Mouse (Mus musculus): Measurements from ENCODE around the gene Zbtb18. TPM values are rescaled to one million over a fixed set of nuclear protein-coding genes. Genes with fewer than 3 reads are reported as not detected.
"Not testable (repeated sequence)": the region's sequence is repeated elsewhere in the genome, so short reads cannot be mapped to it uniquely, and the experiment has no call there.

Gene Zbtb18
- total RNA-seq, 4 experiments from 2014 or later = 53.3 to 57.6 (median 54.3) TPM

GRCm38 (mm10) chr1:177447541-177448111, 5.5 kb downstream of the Zbtb18 start:
- no peak for DNase-seq (ENCODE audit: low spot score)

- no peak for DNase-seq (ENCODE audit: low spot score)
Measured at GRCm38 (mm10) chr1:177448121-177448561, 6.0 kb downstream of the Zbtb18 start.

GRCm38 (mm10) chr1:177448921-177449320, 6.8 kb downstream of the Zbtb18 start:
- DNase-seq (ENCODE audit: low spot score) = no peak

GRCm38 (mm10) chr1:177449857-177450256, 7.7 kb downstream of the Zbtb18 start:
- not testable (repeated sequence) for DNase-seq (ENCODE audit: low spot score)

GRCm38 (mm10) chr1:177451041-177451440, 8.9 kb downstream of the Zbtb18 start:
- DNase-seq (ENCODE audit: low spot score) = no peak

GRCm38 (mm10) chr1:177451991-177452431, 9.9 kb downstream of the Zbtb18 start:
- no peak for DNase-seq (ENCODE audit: low spot score)

- DNase-seq (ENCODE audit: low spot score) = no peak
Measured at GRCm38 (mm10) chr1:177452987-177453386, 10.8 kb downstream of the Zbtb18 start.

- DNase-seq (ENCODE audit: low spot score) = no peak
Measured at GRCm38 (mm10) chr1:177453806-177454205, 11.7 kb downstream of the Zbtb18 start.

- DNase-seq (ENCODE audit: low spot score) = no peak
Measured at GRCm38 (mm10) chr1:177454492-177454891, 12.3 kb downstream of the Zbtb18 start.

- no peak for DNase-seq (ENCODE audit: low spot score)
Measured at GRCm38 (mm10) chr1:177455466-177455865, 13.3 kb downstream of the Zbtb18 start.

- DNase-seq (ENCODE audit: low spot score) = no peak
Measured at GRCm38 (mm10) chr1:177456208-177456607, 14.1 kb downstream of the Zbtb18 start.

- no peak for DNase-seq (ENCODE audit: low spot score)
Measured at GRCm38 (mm10) chr1:177456772-177457171, 14.6 kb downstream of the Zbtb18 start.

- DNase-seq (ENCODE audit: low spot score) = no peak
Measured at GRCm38 (mm10) chr1:177457981-177458380, 15.8 kb downstream of the Zbtb18 start.

- DNase-seq (ENCODE audit: low spot score) = no peak
Measured at GRCm38 (mm10) chr1:177458456-177459389, 16.6 kb downstream of the Zbtb18 start.

GRCm38 (mm10) chr1:177459536-177459935, 17.4 kb downstream of the Zbtb18 start:
- DNase-seq (ENCODE audit: low spot score) = no peak

- DNase-seq (ENCODE audit: low spot score) = no peak
Measured at GRCm38 (mm10) chr1:177467150-177467549, 25.0 kb downstream of the Zbtb18 start.

GRCm38 (mm10) chr1:177468436-177468835, 26.3 kb downstream of the Zbtb18 start:
- no peak for DNase-seq (ENCODE audit: low spot score)

GRCm38 (mm10) chr1:177470091-177470490, 27.9 kb downstream of the Zbtb18 start:
- peak; percentile 57 for DNase-seq (ENCODE audit: low spot score)

- no peak for DNase-seq (ENCODE audit: low spot score)
Measured at GRCm38 (mm10) chr1:177470951-177471350, 28.8 kb downstream of the Zbtb18 start.

GRCm38 (mm10) chr1:177475542-177476197, 33.5 kb downstream of the Zbtb18 start:
- DNase-seq (ENCODE audit: low spot score) = no peak

GRCm38 (mm10) chr1:177478578-177478977, 36.4 kb downstream of the Zbtb18 start:
- DNase-seq (ENCODE audit: low spot score) = no peak

- DNase-seq (ENCODE audit: low spot score) = no peak
Measured at GRCm38 (mm10) chr1:177479356-177480004, 37.3 kb downstream of the Zbtb18 start.

Measured in heart, adult 8-10 months (tissue).